Mouse (Mus musculus): ENCODE measurements around the gene Phb.
A peak's percentile ranks its signal among the peaks of the same experiment; 100 is the strongest.

The Phb gene

DNA sequence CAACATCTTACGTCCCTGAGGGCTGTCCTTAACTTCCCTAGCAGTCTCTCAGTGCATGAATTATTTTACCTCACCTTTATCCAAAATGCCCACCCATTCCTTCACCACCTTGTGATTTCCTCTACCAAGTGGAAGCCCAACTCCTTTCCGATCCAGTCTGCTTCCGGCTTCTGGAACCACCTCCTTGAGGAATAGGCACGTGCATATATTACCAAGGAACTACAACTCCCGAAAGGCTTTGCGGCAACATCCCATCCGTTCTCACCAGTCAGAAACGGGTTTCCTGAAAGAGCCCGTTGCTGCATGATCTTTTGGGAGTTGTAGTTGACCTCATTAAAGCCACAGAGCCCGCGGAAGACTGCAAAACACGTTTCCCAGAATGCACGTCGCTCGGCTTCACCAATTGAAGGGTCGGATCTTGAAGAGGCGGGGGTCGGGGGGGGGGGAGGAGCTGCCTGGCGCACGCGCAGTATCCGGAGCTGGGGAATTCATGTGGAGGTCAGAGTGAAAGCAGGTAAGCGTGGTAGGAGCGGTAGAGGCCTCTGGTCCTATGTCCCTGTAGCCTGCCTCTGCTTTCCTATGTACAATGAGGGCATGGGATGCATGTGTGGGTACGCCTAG is at the start of gene Phb:
TSS of gene Phb (plus strand) at position 429 of the 621 bp plus-strand sequence.
- peak; percentile 98 for DNase-seq

GRCm38 (mm10) chr11:95617785-95618465 is 48.8 kb upstream of the Phb start:
- DNase-seq = peak; percentile 52

GRCm38 (mm10) chr11:95619081-95619480 is 47.7 kb upstream of the Phb start:
- DNase-seq = no peak

- no peak for DNase-seq
These were observed 46.8 kb upstream of the Phb start for GRCm38 (mm10) chr11:95619886-95620444.

DNA sequence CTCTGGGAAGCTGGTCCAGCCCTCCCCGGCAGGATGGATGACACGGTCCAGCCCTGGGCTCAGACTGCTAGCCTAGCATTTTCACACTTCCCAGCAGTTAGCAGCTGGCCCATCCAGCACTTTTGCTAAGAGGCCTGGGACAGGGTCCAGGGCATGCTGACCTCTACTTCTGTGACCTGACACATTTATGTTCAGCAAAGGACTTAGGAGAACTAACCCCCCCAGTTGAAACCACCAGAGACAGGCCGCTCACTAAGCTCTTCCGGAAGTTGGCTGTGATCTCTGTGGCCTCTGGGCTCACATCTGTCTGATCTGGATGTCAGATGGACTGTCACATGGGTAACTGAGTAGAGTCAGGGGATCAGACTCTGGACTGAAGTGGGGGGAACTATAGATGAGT is 45.7 kb upstream of the Phb start:
- DNase-seq = no peak

GRCm38 (mm10) chr11:95621541-95622130 is 45.1 kb upstream of the Phb start:
- no peak for DNase-seq

- DNase-seq = no peak
These were observed 44.3 kb upstream of the Phb start for GRCm38 (mm10) chr11:95622426-95622825.

GRCm38 (mm10) chr11:95630558-95630957 is 36.2 kb upstream of the Phb start:
- DNase-seq = no peak

GRCm38 (mm10) chr11:95631301-95631700 is 35.5 kb upstream of the Phb start:
- DNase-seq = no peak

- DNase-seq = peak; percentile 51
These were observed 34.3 kb upstream of the Phb start for GRCm38 (mm10) chr11:95632474-95632873.

DNA sequence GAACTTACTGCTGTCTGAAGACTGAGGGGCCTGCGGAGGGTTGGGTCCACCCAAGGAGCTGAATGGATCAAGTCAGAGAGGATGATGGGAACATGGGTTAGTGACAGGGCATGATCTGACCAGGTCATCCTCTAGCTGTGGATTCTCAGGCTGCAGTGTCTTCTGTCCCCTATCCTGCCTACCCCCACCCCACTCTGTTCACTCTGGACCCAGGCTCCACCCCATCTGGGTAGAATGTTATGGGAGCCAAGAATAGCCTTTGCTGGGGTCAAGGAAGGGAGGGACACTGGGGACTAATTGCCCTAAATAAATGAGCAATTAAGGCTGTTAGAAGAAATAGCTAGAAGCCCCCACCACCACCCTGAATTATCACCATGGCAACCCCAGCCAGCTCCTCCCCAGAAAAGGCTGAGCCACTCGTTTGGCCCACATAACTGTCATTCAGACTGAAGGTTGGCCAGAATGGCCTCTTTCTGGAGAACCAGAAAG is 33.2 kb upstream of the Phb start:
- no peak for DNase-seq

DNA sequence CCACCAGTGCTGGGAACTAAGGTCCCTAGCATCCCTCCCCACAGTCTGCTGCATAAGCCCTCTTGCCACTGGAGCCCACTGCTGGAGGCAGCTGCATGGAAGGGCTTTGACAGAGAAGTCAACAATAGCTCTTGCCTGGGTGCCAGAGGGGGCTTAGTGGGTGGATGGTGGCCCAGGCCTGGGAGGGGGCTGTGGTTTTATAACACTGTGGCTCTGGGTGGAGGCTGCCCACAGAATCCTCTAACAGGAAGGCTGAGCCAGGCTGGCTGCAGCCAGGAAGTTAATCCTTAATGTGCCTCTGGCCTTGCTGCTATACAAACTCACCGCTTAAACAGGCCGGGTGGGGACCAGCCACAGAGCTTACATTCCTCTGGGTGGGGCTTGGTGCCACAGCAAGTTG is 31.7 kb upstream of the Phb start:
- no peak for DNase-seq

- no peak for DNase-seq
These were observed 26.0 kb upstream of the Phb start for GRCm38 (mm10) chr11:95640751-95641150.

DNA sequence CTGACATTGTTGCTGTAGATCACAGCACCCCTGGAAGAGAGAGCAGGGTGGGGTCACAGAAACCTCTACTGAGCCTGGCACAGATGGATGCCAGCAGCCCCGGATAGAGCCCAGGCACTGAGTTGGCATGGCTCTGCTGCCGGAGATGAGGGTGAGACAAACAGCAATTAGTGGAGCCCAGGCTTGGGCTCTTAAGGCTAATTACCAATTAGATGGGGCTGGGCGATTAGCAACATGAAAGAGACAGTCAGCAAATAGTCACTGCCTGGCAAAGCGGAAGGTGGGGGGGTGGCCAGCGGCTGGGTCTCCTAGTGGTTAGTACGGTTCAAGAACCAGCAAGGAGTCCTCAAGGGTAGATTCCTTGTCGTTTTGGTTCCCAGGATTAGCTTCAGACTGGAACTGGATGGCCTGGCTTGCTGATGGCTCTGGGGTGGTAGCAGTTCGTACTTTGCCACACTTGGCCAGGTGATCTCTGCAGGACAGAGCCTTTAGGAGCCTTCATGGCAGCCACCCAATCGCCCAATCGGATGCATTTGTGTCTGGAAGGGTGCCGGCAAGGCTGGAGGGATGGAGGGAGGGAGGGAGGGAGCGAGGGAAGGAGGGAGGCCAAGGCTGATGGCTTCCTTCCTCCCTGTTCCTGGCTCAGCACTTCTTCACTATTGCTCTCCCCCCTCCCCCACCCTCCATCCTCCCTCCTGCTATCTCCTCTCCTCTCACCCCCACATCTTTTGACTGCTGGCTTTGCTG is 24.1 kb upstream of the Phb start:
- peak; percentile 48 for DNase-seq

- DNase-seq = no peak
These were observed 22.9 kb upstream of the Phb start for GRCm38 (mm10) chr11:95643856-95644255.

- DNase-seq = no peak
These were observed 22.4 kb upstream of the Phb start for GRCm38 (mm10) chr11:95644381-95644780.

DNA sequence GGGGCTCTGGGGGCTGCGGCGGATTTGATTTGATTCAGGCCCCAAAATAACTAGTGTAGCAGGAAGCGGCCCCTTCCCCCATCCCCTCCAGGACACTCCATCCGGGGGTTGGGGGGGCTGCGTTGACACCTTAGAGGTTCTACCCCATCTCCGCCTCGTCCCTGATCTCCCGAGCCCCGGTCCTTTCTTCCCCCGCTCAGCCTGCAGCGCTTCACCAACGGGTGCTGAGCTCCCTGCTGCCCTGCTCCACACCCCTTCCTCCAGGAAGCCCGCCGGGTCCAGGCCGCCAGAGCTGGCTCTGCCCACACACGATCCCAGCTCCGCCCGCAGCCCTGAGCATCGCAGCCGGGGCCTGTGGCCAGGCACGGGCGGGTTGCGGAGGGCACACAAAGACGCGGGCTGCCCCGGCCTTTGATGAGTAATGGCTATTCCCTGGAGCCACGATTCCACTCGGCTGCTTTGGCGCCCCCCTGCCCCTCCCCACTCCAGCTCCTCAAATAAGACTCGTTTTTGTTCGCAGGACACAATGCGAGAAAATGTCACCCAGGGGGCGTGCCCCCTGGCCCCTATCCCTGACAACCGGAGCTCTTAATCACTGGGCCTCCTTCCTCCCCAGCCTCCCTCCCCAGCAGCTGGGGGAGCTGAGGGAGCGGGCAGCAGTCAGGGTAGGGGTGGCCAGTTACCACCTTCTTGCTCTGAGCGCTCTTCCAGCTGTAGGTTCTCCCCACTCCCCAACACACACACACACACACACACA is 21.2 kb upstream of the Phb start:
- no peak for DNase-seq

GRCm38 (mm10) chr11:95646154-95646490 is 20.6 kb upstream of the Phb start:
- no peak for DNase-seq

GRCm38 (mm10) chr11:95647791-95648190 is 19.0 kb upstream of the Phb start:
- no peak for DNase-seq

GRCm38 (mm10) chr11:95648827-95649226 is 17.9 kb upstream of the Phb start:
- DNase-seq = peak; percentile 71

GRCm38 (mm10) chr11:95649560-95649959 is 17.2 kb upstream of the Phb start:
- DNase-seq = no peak

DNA sequence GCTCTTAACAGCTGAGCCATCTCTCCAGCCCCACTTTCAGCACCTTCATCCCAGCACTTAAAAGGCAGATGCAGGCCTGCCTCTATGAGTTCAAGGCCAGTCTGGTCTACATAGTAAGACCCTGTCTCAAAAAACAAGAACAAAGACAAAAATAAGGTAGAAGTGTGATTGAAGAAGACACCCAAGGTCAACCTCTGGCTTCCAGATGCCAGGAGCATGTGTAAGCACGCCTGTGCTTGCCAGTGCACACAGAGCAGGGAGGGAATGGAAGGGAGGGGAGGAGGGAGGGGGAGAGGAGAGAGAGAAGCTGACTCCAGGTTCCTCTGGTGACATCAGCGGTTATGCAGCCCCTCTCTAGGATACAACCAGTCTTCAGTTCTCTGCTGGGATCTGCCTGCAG is 16.8 kb upstream of the Phb start:
- DNase-seq = no peak

DNA sequence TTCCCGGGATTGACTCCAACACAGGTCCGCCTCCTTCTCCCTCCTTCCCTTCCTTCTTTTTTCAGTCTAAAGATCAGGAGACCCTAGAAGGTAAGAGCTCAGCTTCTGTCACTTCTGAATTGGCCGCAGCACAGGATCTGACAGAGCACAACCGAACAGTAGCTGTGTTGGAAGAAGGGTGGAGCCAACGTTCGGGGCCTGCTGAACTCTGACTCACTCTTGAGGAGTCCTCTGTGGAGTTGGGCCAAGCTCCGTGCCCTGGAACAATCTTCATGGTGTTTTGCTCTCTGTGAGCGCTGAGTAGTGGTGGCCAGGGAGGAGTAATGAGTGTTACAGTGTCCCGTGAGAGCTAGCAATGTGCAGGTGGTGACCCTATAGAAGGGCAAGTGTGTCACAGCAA is 15.8 kb upstream of the Phb start:
- DNase-seq = no peak
